ENCODE assay signal across 11 mouse cellular contexts in the genomic region with DNA sequence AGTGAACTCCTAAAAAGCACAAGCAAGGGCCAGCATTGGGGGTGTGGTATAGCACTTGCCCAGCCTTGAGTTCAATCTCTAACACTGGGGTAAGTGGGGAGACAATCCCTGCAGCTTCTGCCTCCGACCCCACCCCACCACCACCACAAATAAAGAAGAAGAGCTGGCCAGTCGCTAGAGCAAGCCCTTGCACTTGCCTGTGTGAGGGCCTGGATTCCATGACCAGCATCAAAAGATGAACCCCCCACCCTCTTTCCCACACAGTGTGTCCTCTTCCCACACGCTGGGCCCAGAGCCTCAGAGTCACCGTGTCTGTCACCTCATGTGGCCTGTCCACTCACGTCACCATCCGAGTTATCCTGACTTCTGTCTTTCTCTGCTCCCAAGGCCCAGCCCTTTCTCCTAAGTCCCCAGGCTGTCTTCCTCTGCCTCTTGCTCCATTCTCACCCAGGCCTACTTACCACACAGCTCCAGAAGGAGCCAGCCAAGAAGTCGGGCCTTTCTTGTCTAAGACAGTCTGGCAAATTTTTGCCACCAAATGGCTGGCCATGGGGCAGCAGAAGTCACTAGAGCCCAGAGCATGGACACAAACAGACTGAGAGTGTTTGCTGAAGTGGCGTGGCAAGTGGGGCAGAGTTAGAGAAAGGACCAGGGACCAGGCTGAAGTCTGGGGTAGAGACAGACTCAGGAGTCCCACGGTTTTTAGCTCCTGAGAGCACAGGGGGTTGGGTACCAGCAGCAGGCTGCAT. TPM values are rescaled to one million over a fixed set of nuclear protein-coding genes. Genes with fewer than 3 reads are reported as not detected.
DNase-seq lines count a peak whose midpoint lies in the region; ATAC-seq and TF ChIP-seq lines count a peak whose summit lies in the region.
"Had no signal": no experiment of that assay in that cellular context is flagged by ENCODE, and none has a peak within 500 bp of the region (broad histone marks: within the 10 kb centered on the region; RNA-seq: fewer than 3 reads in every experiment).

No protein-coding gene starts in this region.

- WGBS in kidney, postnatal 0 days: 49% methylated on average over 9 of the region's 9 CpGs
- WGBS in forebrain, embryonic 10.5 days: 37% methylated on average over 9 of the region's 9 CpGs
- 65% methylated on average over 9 of the region's 9 CpGs for WGBS in intestine, embryonic 15.5 days

- H3K27ac ChIP-seq in kidney, postnatal 0 days: peak overlapping the region; percentile 36; the same call in 1 of the 2 replicates
- peak overlapping the region; percentile 92 for H3K27ac ChIP-seq in brown adipose tissue, adult 24 weeks (replicated peaks; ENCODE audit: low read depth, low read length)
- peak overlapping the region; percentile 94 for H3K27ac ChIP-seq in forebrain, embryonic 10.5 days
- H3K27ac ChIP-seq in intestine, embryonic 15.5 days: no peak overlapping the region
- H3K27ac ChIP-seq: macrophage had no signal

- H3K4me2 ChIP-seq in kidney, postnatal 0 days (ENCODE audit: low read length): peak overlapping the region; percentile 48
- H3K4me2 ChIP-seq in intestine, embryonic 15.5 days (replicated peaks): peak overlapping the region; percentile 55; the same call in 1 of the 2 replicates

- H3K4me1 ChIP-seq in kidney, postnatal 0 days (replicated peaks; ENCODE audit: insufficient read depth, low read length): no peaks in the 10 kb centered on the region
- peaks cover 4% of the 10 kb centered on the region for H3K4me1 ChIP-seq in brown adipose tissue, adult 24 weeks (ENCODE audit: control insufficient read depth, insufficient read depth, insufficient read length, low read length)
- H3K4me1 ChIP-seq in forebrain, embryonic 10.5 days: peaks cover 75% of the 10 kb centered on the region
- peaks cover 8% of the 10 kb centered on the region for H3K4me1 ChIP-seq in intestine, embryonic 15.5 days (replicated peaks)

- H3K9ac ChIP-seq in kidney, postnatal 0 days (ENCODE audit: low read depth, low read length): no peak overlapping the region
- H3K9ac ChIP-seq in intestine, embryonic 15.5 days: no peak overlapping the region

- no peak overlapping the region for H3K4me3 ChIP-seq in kidney, postnatal 0 days (replicated peaks; ENCODE audit: low read depth, low read length)
- H3K4me3 ChIP-seq in brown adipose tissue, adult 24 weeks (ENCODE audit: insufficient read depth, low read depth, low read length): 0 out of 2 replicates have a peak overlapping the region, but pooled peaks have one; percentile 58
- peak overlapping the region; percentile 56 for H3K4me3 ChIP-seq in forebrain, embryonic 10.5 days
- H3K4me3 ChIP-seq in intestine, embryonic 15.5 days (replicated peaks): no peak overlapping the region

- intact Hi-C loops in left cerebral cortex, postnatal 36 days (cut with DNase I): no loop called here

- H3K36me3 ChIP-seq in kidney, postnatal 0 days (ENCODE audit: insufficient read depth, low read length): 0 out of 2 replicates have a peak, but pooled peaks cover 4% of the 10 kb centered on the region
- peaks cover 43% of the 10 kb centered on the region for H3K36me3 ChIP-seq in forebrain, embryonic 10.5 days (replicated peaks)
- 0 out of 2 replicates have a peak, but pooled peaks cover 4% of the 10 kb centered on the region for H3K36me3 ChIP-seq in intestine, embryonic 15.5 days
- H3K36me3 ChIP-seq: G1E had no signal

- ATAC-seq in kidney, postnatal 0 days (replicated peaks; ENCODE audit: low FRiP score, low read depth): no peak
- ATAC-seq in intestine, embryonic 15.5 days: no peak

- H3K27me3 ChIP-seq in kidney, postnatal 0 days (ENCODE audit: insufficient read depth, low read length): no peaks in the 10 kb centered on the region
- peaks cover 11% of the 10 kb centered on the region; the same call in 1 of the 2 replicates for H3K27me3 ChIP-seq in forebrain, embryonic 10.5 days (ENCODE audit: poor library complexity, severe bottlenecking)
- H3K27me3 ChIP-seq in intestine, embryonic 15.5 days (replicated peaks): no peaks in the 10 kb centered on the region

- no peaks in the 10 kb centered on the region for H3K9me3 ChIP-seq in kidney, postnatal 0 days (replicated peaks; ENCODE audit: low read length)
- no peaks in the 10 kb centered on the region for H3K9me3 ChIP-seq in forebrain, embryonic 10.5 days
- H3K9me3 ChIP-seq in intestine, embryonic 15.5 days: no peaks in the 10 kb centered on the region

- no peak for DNase-seq in kidney, postnatal 0 days (ENCODE audit: low spot score)
- DNase-seq in kidney, postnatal 14 days: no peak
- DNase-seq in forebrain, embryonic 10.5 days (ENCODE audit: extremely low spot score, low spot score): peak; percentile 29
- DNase-seq in left cerebral cortex, postnatal 36 days (ENCODE audit: low spot score in 2 of 2): no peak
- DNase-seq in gastrocnemius, postnatal 25 days: no peak
- no peak for DNase-seq in cerebellum, adult 18-20 months
- DNase-seq: kidney, postnatal 10 days had no signal

- no peak for TF ChIP-seq CTCF in kidney, postnatal 0 days (IDR thresholded peaks at IDR 0.05; ENCODE audit: low read depth)

RNA-seq across cellular contexts. Expression of a gene that starts 2.9 kb away (rescaled TPM):
- polyA plus RNA-seq in kidney, postnatal 0 days (2015; fragmentation: Nextera tagmentation; extraction: Ambion mirVana): 18.8 and 18.9 TPM in 2 replicates
- 12.0 and 20.7 TPM in 2 replicates for polyA plus RNA-seq in brown adipose tissue, adult 24 weeks (2012; ENCODE audit: insufficient read depth, insufficient read length, missing spikeins)
- 71.1 and 83.6 TPM in 2 replicates for polyA plus RNA-seq in forebrain, embryonic 10.5 days (2016; fragmentation: Nextera tagmentation; extraction: Ambion mirVana)
- polyA plus RNA-seq in intestine, embryonic 15.5 days (2015; fragmentation: Nextera tagmentation; extraction: Ambion mirVana): 19.7 and 20.4 TPM in 2 replicates
- 1 to 10 TPM; 4.9 to 6.0 TPM for total RNA-seq in left cerebral cortex, postnatal 36 days (2021)
- total RNA-seq in gastrocnemius, postnatal 25 days (2021): 1 to 10 TPM; 2.4 to 6.4 TPM
- total RNA-seq: G1E had no signal
- polyA plus RNA-seq: G1E had no signal

RNA-seq across cellular contexts. Expression of a gene that starts 32.4 kb away (rescaled TPM):
- polyA plus RNA-seq in kidney, postnatal 0 days (2015; fragmentation: Nextera tagmentation; extraction: Ambion mirVana): 8.2 and 9.2 TPM in 2 replicates
- 3.9 and 4.8 TPM in 2 replicates for polyA plus RNA-seq in brown adipose tissue, adult 24 weeks (2012; ENCODE audit: insufficient read depth, insufficient read length, missing spikeins)
- 2.4 and 2.6 TPM in 2 replicates for polyA plus RNA-seq in forebrain, embryonic 10.5 days (2016; fragmentation: Nextera tagmentation; extraction: Ambion mirVana)
- polyA plus RNA-seq in intestine, embryonic 15.5 days (2015; fragmentation: Nextera tagmentation; extraction: Ambion mirVana): 6.9 and 7.3 TPM in 2 replicates
- total RNA-seq in left cerebral cortex, postnatal 36 days (2021): 1 to 10 TPM; 3.6 to 4.3 TPM
- total RNA-seq in gastrocnemius, postnatal 25 days (2021): 1 to 10 TPM; 6.4 to 7.8 TPM
- total RNA-seq: G1E had no signal
- polyA plus RNA-seq: G1E, macrophage had no signal

RNA-seq across cellular contexts. Expression of a gene that starts 51.8 kb away (rescaled TPM):
- polyA plus RNA-seq in kidney, postnatal 0 days (2015; fragmentation: Nextera tagmentation; extraction: Ambion mirVana): 0.10 and 0.13 TPM in 2 replicates
- polyA plus RNA-seq in brown adipose tissue, adult 24 weeks (2012; ENCODE audit: insufficient read depth, insufficient read length, missing spikeins): not detected in 2 replicates
- 0.05 and 0.15 TPM in 2 replicates for polyA plus RNA-seq in forebrain, embryonic 10.5 days (2016; fragmentation: Nextera tagmentation; extraction: Ambion mirVana)
- polyA plus RNA-seq in intestine, embryonic 15.5 days (2015; fragmentation: Nextera tagmentation; extraction: Ambion mirVana): 0.08 and 0.29 TPM in 2 replicates
- 100 to 1,000 TPM; 130 to 159 TPM for total RNA-seq in left cerebral cortex, postnatal 36 days (2021)
- under 1 TPM; 0.05 to 0.31 TPM for total RNA-seq in gastrocnemius, postnatal 25 days (2021)
- polyA plus RNA-seq: G1E, macrophage had no signal

Comparison
In these comparisons a context has a peak if more than half of its experiments do, and no peak if none do; other contexts are left out.
1. H3K4me3 ChIP-seq: peak in brown adipose tissue, adult 24 weeks (single experiment) and forebrain, embryonic 10.5 days (single experiment); none in kidney, postnatal 0 days (single experiment) and intestine, embryonic 15.5 days (single experiment).